Mouse (Mus musculus): ENCODE results near the gene Rad54l.

The Rad54l gene

DNA sequence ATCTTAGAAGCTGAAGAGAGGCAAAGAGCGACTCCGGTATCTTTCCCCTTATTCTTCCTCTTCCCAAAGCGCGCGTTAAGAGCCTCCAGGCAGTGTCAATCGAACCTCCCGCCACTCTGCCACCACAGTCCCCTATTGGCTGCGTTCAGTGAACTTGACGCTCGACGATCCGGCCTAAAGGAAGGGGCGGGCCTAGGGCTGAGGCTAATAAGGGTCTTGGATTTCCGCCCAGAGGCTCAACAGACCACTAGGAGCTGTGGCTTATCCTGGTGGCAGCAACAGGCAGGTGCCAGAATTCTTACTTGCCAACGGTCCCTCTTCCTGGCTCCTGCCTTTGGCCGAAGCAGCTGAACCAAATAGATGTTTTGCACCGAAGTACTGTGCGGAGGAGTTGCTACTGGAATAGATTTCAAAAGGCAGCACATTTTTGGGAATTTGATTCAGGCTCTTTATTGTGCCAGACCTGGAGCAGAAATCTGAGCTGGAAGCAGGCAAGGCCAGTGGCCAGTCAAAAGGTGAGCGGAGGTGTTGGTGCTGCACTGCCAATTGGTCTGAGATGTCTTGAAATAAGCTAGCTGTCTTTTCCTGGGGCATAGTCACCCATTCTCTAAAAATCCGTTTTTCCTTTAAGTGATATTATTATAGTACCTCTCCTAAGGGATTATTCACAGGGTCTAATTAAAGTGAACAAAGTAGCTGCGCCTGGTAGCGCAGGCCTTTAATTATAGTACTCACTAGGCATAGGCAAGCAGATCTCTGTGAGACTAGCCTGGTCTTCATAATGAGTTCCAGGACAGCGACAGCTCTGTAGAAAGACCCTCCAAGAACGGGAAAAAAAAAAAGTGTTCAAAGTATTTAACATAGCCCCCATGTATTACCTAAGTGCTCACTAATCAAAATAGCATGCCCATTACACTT lies at the start of gene Rad54l, which contains the start of gene Pomgnt1:
Rad54l (minus strand) TSS at position 89 of the 918 bp plus-strand sequence.
Pomgnt1 (plus strand) TSS at position 239 of the 918 bp plus-strand sequence.
- in situ Hi-C loops (cut with MboI; ENCODE audit: low pct_unique_long_range_greater_than_20kb in 1 of 2, low sequenced_read_pairs in 2 of 2, unreplicated experiment in 1 of 2): no loop called here

DNA sequence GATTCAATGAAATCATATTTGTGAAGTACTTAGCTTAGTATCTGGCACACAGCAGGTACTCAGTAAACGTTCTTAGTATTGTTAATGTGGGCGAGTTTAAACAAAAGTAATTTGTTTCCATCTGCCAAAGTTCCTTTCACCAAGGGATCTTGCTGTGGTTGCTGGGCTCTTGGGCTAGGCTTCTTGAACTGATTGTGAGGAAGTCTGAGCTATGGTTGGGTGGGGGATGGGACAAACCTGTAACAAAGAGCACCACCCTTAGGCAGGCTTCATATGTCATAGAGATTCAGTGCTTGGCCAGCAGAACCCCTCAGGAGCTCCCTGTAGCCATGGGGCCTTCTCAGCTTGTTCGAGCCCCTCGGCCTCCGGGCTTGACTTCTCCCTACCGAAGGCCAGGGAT lies 49.6 kb upstream of the Rad54l start, which contains the start of the genes 1700042G07Rik and Gm49337:
1700042G07Rik (plus strand) TSS at position 301 of the 400 bp plus-strand sequence.
Gm49337 (plus strand) TSS at position 313 of the 400 bp plus-strand sequence.
- in situ Hi-C loops (cut with MboI; ENCODE audit: low pct_unique_long_range_greater_than_20kb in 1 of 2, low sequenced_read_pairs in 2 of 2, unreplicated experiment in 1 of 2): no loop called here

DNA sequence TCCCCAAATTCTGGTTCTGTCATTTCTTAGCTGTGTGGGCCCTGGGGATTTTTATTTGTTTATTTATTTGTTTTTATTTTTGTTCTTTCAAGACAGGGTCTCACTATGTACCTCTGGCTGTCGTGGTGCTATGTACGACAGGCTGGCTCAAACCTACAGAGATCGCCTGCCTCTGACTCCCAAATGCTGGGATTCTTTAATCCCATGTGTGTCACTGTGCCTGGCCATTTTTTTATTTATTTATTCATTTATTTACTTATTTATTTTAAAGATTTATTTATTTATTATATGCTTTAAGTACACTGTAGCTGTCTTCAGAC lies 45.8 kb upstream of the Rad54l start:
- in situ Hi-C loops (cut with MboI; ENCODE audit: low pct_unique_long_range_greater_than_20kb in 1 of 2, low sequenced_read_pairs in 2 of 2, unreplicated experiment in 1 of 2): no loop called here

DNA sequence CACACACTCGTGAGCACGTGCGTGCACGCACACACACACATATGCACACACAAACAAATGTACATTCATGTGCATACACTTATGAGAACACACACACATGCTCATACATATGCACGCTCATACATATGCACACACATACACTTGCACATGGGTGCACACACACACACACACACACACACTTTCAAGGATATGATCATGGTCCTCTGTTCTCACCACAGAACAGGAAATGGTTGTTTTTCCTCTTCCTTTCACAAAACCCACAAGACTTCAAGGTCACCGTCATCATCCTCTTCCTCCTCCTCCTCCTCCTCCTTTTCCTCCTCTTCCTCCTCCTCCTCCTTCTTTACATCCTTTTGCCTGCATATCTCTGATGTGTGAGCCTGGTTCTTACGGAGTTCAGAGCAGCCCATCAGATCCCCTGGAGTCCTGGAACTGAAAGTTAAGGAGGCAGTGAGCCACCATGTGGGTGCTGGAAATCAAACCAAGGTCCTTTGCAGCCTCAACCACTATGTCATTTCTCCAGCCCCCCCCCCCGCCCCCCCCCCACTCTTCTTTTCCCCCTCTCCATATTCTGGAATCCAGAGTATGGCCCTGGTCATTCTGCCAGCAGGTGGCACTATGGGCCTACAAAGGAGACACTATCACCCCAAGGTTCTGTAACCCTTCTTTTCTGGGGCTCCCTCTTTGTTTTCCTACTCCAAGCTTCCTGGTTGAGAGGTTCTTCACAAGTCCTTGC lies 45.3 kb upstream of the Rad54l start:
- in situ Hi-C loops (cut with MboI; ENCODE audit: low pct_unique_long_range_greater_than_20kb in 1 of 2, low sequenced_read_pairs in 2 of 2, unreplicated experiment in 1 of 2): no loop called here

DNA sequence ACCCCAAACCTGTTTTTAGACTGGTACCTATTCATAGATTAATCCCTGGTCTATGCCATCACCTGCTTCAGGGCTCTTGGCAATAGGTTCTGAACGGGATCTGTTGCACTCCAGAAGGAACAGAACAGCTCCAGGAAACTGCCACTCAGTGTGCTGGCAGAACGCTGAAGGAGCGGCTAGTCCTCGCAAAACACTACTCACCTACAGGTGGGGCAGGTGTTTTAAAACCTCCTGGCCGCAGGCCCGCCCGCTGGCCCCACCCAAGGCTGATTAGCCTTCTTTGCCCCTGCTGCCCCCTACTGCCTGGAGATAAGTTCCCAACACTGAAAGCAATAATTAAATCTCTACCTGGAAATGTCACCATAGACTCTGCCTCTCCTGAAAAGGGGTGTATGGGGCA lies 43.9 kb upstream of the Rad54l start, which contains the start of gene Tspan1:
Tspan1 (minus strand) TSS at position 198 of the 400 bp plus-strand sequence.
- in situ Hi-C loops (cut with MboI; ENCODE audit: low pct_unique_long_range_greater_than_20kb in 1 of 2, low sequenced_read_pairs in 2 of 2, unreplicated experiment in 1 of 2): no loop called here

DNA sequence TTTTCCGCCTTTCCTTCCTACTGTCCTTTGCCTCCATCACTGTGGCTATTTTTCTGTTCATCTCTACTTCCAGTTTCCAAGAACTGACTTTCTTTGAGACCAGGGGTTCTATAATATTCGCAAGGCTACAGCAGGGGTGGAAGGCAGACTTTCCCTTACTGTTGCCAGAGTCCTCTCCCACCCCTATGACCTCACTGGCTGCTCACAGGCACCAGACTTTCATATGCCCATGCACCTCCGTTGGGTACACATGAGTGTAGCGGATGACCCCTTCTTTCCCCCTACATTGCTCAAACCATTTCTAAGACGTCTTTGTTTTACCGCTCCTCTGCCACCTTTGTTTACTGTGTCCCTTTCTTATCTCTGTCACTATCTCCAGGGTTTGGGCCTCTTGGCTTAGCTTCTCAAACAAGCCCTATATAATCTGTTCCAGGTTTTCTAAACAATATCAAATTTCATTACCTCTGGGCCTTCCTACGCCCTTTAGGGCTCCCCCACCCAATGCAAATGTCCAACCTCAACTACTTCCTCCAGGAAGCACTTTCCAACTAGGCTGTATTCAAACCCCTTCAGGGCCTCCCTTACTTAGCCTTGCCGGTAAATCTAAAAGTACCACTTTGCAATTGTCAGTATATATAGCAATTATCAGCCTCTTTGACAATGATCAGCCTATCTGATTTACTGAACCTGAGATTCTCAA lies 42.4 kb upstream of the Rad54l start:
- in situ Hi-C loops (cut with MboI; ENCODE audit: low pct_unique_long_range_greater_than_20kb in 1 of 2, low sequenced_read_pairs in 2 of 2, unreplicated experiment in 1 of 2): no loop called here

DNA sequence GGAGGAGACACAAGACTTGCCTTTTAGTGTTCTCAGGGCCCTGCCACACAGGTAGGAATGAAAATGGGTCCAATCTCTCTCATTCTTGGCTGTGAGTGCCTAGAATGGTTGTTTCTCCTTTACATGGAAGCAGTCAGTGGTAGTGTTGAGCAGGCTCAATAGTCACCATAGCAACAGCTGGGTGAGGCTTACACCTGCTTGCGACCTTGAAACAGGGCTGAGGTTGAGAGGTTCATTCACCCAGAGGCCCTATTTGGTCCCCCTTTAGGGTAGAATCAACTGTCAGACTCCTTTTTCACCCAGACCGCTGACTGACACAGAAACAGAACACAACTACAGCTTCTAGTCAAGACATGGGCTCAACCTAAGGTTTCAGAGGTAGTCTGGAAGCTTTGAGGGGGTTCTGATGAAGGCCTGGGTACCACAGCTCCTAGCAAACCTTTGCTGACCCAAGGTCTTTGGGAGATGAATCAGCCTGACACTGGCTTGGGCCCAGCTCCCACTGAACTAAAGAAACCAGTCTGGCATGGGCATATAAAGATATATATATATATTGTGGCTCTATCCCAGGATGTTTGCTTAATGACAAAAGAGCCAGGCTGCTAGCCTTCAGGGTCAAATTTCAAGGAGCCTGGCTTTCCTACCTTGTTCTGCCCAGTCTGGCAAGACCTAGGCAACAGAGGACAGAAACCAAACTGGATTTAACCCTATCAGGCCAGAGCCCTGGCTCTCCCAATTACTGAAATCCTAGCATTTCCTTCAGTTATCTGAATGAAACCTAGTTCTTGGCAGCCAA lies 41.5 kb upstream of the Rad54l start:
- in situ Hi-C loops (cut with MboI; ENCODE audit: low pct_unique_long_range_greater_than_20kb in 1 of 2, low sequenced_read_pairs in 2 of 2, unreplicated experiment in 1 of 2): no loop called here

DNA sequence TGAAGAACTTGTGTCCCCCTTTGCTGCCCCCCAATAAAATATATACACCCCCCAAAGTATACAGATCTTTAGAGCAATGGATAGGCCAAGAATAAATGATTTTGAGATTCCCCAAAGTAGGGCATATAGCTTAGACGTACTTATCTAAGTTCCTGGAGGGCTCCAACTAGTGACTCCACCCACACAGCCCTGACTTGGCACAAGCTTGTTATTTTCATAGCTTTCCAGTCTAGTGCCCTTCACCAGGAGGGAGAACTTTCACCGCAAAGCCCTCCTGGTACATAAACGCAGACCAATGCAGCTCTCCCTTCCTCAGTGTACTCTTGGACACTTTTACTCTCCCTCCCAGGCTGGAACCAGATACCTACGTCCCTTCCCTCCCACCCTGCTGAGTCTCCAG lies 38.7 kb upstream of the Rad54l start:
- in situ Hi-C loops (cut with MboI; ENCODE audit: low pct_unique_long_range_greater_than_20kb in 1 of 2, low sequenced_read_pairs in 2 of 2, unreplicated experiment in 1 of 2): no loop called here

DNA sequence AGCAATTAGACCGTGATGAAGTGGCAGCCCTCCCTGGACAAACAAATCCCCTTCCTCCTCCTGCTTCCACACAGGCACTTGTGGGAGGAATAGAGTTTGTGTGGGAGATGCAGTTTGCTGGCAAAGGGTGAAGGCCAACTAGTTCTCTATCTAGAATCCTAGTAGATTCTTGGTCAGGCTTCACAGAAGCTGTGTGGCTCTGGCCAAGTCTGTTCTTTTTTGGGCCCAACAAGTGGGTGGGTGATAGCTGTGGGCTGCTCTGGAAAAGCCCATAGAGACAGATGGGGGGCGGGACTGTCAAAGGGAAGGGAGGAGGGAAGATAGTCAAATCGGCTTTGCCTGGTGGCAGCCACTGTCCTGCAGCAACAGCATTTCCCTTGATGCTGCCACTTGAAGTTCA lies 37.3 kb upstream of the Rad54l start:
- in situ Hi-C loops (cut with MboI; ENCODE audit: low pct_unique_long_range_greater_than_20kb in 1 of 2, low sequenced_read_pairs in 2 of 2, unreplicated experiment in 1 of 2): no loop called here

DNA sequence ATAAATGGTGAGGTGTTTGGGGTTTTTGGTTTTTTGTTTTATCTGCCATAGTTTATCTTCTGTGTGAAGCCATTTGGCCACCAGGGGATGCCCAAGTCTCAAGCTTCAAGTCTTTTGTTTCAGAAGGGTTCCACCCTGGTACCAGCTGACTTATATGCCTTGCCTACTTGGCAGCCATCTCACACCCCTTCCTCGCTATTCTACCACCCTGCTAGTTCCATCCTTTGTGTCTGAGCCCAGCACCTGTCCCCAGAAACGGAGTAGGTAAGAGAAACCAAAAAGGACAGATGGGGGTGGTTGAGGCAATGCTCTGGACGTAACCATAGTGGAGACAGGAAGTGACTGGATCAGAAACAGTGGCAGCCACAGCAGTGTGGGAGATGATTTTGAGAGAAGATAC lies 36.4 kb upstream of the Rad54l start:
- in situ Hi-C loops (cut with MboI; ENCODE audit: low pct_unique_long_range_greater_than_20kb in 1 of 2, low sequenced_read_pairs in 2 of 2, unreplicated experiment in 1 of 2): no loop called here

DNA sequence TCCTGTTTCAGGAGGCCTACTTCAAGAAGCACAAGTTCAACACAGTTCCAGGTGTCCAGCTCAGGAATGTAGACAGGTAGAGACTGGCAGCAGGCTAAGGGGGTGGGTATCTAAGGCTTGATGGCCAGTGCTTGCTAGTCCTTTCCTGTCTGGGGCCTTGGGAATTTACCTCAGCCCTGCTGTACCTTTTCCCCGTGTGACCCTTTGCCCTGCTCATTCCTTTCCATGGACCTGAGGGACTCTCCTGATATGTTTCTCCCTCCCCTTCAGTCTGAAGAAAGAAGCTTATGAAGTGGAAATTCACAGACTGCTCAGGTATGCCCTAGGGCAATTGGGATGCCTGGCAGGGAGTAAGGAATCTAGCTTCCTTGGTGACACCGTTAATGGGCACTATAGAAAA lies 34.4 kb upstream of the Rad54l start:
- in situ Hi-C loops (cut with MboI; ENCODE audit: low pct_unique_long_range_greater_than_20kb in 1 of 2, low sequenced_read_pairs in 2 of 2, unreplicated experiment in 1 of 2): no loop called here

DNA sequence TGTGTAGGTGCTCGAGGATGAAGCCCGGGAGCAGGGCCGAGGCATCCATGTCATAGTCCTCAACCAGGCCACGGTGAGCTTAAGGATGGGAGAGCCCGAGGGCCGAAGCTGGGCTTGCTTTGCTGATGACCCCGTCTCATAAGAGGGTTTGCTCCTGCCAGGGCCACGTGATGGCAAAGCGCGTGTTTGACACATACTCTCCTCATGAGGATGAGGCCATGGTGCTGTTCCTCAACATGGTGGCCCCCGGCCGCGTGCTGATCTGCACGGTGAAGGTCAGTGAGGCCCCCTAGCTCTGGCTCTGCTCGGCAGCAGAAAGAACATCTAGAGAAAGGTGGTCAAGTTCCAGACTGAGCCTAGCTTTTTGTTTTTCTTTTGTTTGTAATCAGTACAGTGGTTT lies 29.2 kb upstream of the Rad54l start:
- in situ Hi-C loops (cut with MboI; ENCODE audit: low pct_unique_long_range_greater_than_20kb in 1 of 2, low sequenced_read_pairs in 2 of 2, unreplicated experiment in 1 of 2): no loop called here

DNA sequence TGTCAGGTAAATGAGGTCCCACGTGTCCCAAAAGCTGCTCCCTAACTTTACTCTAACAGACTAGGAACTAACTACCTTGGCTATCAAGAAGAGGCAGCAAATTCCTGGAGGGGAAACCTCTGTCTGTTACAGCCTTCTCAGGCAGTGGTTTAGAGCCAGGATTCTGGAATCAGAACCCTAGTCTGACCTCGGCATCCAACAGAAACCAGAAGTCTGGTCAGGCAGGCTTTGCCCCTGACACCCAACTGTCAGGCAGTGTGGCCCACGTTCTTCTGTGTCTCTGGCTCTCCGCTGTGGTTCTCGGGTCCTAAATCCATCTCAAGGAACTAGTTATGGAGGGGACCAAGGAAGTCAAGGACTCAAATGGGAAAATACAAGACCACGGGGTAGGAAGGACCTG lies 27.7 kb upstream of the Rad54l start, which contains the start of gene Lurap1:
Lurap1 (minus strand) TSS at position 101 of the 400 bp plus-strand sequence.
- in situ Hi-C loops (cut with MboI; ENCODE audit: low pct_unique_long_range_greater_than_20kb in 1 of 2, low sequenced_read_pairs in 2 of 2, unreplicated experiment in 1 of 2): no loop called here

DNA sequence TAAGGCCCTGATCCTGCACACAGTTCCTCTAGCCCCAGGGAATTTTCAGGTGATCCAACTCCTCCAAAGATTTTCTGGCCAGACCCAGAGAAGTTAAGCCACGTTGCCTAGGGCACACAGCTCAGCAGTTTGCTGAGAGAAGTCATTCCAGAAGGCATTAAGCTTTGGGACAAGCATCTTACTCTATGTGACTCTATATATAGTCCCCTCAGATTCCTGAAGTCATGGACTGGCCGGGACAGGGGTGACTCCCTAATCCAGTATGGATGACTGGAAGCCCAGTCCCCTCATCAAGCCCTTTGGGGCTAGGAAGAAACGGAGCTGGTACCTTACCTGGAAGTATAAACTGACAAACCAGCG lies 27.4 kb upstream of the Rad54l start:
- in situ Hi-C loops (cut with MboI; ENCODE audit: low pct_unique_long_range_greater_than_20kb in 1 of 2, low sequenced_read_pairs in 2 of 2, unreplicated experiment in 1 of 2): no loop called here

DNA sequence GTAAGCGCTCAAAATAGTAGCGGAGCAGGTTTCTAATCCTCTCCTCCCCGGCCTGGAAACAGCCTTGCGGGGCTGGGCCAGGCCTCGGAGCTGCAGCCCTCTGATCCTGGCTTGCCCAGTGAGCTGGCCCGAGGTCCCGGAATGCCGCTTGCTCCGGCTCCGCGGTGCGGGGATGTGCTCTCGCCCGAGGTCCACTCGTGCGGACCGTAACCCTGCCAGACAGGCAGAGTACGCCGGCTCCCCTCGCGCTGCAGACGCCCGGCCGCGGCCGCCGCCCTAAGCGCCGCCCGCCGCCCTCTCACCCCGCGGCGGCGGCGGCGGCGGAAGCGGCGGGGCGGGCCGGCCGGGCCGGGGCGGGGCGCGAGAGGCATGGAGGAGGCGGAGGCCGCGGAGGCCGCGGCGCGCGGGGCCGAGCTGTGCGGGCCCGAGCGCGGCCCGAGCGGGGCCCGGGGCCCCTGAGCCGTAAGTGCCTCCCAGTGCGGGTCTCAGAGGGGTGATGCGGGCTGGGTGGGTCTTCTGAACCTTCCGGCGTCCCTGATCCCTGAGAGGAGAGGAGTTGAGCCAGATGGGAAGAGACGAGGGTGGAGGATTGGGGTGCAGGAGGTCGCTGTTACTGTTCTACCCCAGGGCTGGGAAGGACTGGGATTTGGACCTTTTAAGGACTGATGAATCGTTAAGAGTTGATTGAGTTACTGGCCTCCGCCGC lies 26.8 kb upstream of the Rad54l start:
- in situ Hi-C loops (cut with MboI; ENCODE audit: low pct_unique_long_range_greater_than_20kb in 1 of 2, low sequenced_read_pairs in 2 of 2, unreplicated experiment in 1 of 2): no loop called here

DNA sequence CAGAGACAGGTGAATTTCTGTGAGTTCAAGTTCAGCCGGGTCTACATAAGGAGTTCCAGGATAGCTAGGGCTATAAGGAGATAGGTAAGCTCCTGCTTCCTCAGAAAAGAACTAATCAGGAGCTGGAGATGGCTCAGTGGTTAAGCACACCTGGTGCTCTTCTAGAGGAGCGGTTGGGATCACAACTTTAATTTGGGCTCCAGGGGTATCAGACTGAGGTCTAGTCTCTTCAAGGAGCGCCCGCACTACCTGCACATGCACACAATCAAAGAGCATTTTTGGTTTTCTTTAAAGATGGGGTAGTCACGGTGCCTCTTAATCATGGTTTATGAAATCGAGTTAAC lies 26.3 kb upstream of the Rad54l start:
- in situ Hi-C loops (cut with MboI; ENCODE audit: low pct_unique_long_range_greater_than_20kb in 1 of 2, low sequenced_read_pairs in 2 of 2, unreplicated experiment in 1 of 2): no loop called here

DNA sequence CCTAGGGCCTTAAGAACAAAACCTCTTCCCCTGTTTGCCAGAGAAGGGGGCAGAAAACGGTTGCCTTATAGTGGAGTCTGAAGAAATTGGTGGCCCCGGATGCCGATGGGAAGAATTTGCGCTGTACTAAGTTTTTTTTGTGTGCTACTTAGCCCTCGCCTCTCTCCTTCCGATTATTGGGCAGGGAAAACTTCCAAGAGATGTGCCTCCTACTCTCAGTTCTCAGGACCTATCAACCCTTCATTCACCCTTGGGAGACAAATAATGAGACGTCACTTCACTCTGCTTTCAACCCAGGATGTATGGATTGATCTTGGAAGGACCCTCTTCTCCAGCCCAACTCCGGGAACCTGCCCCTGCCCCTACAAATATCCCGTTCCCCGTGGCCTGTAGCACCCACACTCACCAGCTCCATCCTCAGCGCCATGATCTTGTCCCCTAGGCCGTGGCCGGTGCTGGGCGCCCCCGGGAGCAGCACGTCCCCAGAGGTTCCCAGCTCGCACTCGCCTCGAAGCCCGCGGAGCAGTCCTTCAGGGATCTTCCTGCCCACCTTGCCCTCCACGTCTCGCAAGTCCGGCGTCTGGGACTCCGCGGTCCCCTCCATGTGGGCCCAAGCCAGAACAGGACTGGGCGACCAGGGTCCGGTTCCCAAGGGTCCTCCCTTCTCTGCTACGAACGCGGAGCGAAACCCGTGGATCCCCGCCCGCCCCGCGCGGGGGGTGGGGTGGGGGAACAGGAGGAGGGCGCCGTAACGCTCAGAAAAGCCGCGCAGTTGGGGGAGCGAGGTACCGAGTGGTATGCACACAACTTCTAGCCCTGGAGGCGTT lies 20.6 kb upstream of the Rad54l start:
- in situ Hi-C loops (cut with MboI; ENCODE audit: low pct_unique_long_range_greater_than_20kb in 1 of 2, low sequenced_read_pairs in 2 of 2, unreplicated experiment in 1 of 2): no loop called here

Data from mouse embryonic stem cell (cell line).